In genomic region chr5:91678727-91679126, GRCm38 (mm10) we compare ENCODE assay signal across 17 mouse cellular contexts.
"Had no signal": no experiment of that assay in that cellular context is flagged by ENCODE, and none has a peak within 500 bp of the region (broad histone marks: within the 10 kb centered on the region; RNA-seq: fewer than 3 reads in every experiment).

No protein-coding gene starts in this region.

- DNase-seq: gastrocnemius, adult 2 months; gastrocnemius, postnatal 10 days; gastrocnemius, postnatal 25 days; heart, adult 18-20 months; heart, postnatal 10 days; heart, postnatal 4 days; kidney, adult 18-20 months; kidney, adult 8-10 months; kidney, postnatal 10 days; kidney, postnatal 25 days; kidney, postnatal 4 days; liver; liver, embryonic 13.5 days had no signal

- ATAC-seq: hindbrain, embryonic 16.5 days; inflammation-experienced regulatory T-cells, adult 6 months; intestine, embryonic 15.5 days; intestine, postnatal 0 days had no signal
